Mouse (Mus musculus): ENCODE data around the gene Nes.

DNA sequence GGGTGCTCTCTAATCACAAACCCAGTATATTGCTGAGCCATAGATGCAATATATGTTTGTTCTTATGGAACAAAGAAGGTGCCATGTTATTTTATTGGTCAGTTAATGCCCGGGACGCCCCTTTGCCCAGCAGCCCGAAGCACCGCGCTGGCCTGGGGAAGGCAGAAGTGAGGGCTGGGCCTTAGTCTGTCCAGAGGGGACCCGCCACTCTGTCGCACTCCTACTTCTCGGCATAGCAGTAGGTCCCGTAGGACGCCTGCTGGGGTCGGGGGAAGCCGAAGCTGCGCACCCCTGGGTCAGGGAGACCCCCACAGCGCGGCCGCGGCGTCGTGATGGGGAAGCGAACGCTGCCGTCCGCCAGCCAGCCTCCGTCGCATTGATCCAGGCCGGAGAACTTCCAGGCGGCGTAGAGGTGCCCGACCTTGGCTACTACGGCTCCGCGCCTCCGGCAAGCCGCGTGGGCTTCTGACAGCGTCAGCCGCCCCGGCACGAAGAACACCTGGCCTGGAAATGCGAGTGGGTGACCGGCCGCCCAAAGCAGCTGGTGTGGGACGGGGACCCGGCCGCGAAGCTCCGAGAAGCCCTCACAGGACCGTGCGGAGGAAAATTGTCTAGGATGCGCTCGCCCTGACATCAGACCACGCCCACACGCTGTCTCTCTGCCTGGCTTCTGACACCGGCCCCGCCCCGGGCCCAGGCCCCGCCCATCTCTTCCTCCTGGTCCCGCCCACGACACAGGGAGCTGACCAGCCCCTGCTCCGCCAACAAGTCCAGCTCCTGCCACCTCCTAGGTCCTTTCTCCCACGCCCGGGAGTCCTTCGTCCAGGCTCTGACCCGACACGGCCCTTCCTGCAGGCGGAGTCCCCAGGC is 51.7 kb downstream of the Nes start:
- TF ChIP-seq POLR2A (IDR thresholded peaks at IDR 0.05; ENCODE audit: borderline replicate concordance, extremely low read depth, insufficient read depth, insufficient read length, poor library complexity, severe bottlenecking): no peak
- TF ChIP-seq CTCF (IDR thresholded peaks at IDR 0.05; ENCODE audit: borderline replicate concordance, extremely low read depth, insufficient read depth, insufficient read length): no peak

All from brain, embryonic 14.5 days (tissue).